Mouse (Mus musculus): ENCODE measurements around the gene Ttf1.

Gene Ttf1

DNA sequence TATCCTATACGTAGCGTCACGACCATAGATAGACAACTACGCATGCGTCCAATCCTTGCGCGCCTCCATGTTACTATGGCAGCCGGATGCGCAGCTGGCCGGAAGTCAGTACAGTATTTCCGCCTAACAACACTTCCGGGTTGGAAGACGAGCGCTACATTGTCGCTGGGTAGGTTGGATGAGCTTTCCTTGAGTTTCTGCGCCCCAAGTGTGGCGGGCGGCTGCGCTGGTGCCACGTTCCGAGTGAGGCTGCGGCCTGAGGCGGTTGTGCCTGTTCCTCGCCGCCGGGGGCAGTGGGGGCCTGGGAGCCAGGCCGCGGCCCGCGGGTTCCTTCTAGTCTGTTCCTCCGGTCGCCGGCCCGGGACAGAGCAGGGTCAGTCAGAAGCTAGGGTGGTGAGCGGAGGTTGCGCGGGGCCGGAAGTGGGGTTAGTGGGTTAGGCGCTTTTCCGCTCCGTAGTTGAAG is at the start of gene Ttf1:
Ttf1 (plus strand) TSS at position 128 of the 463 bp plus-strand sequence.
- peak; percentile 93 for DNase-seq

DNA sequence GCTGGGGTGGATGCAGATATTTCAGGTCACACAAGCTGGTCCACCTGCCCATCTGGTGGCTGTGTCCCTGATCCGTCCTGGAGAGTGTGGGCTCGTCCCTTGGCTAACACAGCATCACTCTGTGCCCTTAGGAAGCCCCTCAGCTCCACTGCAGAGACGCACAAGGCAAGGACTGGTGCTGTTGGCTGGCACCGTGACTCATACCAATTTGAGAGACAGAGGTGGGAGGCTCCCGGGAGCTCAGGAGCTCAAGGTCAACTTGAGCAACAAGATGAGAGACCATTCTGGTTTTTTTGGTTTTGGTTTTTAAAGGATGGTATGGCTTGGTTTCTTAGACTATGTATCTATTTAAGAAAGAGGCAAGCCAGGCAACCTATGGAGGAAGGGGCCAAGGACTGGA is 47.5 kb upstream of the Ttf1 start:
- DNase-seq, result no peak

DNA sequence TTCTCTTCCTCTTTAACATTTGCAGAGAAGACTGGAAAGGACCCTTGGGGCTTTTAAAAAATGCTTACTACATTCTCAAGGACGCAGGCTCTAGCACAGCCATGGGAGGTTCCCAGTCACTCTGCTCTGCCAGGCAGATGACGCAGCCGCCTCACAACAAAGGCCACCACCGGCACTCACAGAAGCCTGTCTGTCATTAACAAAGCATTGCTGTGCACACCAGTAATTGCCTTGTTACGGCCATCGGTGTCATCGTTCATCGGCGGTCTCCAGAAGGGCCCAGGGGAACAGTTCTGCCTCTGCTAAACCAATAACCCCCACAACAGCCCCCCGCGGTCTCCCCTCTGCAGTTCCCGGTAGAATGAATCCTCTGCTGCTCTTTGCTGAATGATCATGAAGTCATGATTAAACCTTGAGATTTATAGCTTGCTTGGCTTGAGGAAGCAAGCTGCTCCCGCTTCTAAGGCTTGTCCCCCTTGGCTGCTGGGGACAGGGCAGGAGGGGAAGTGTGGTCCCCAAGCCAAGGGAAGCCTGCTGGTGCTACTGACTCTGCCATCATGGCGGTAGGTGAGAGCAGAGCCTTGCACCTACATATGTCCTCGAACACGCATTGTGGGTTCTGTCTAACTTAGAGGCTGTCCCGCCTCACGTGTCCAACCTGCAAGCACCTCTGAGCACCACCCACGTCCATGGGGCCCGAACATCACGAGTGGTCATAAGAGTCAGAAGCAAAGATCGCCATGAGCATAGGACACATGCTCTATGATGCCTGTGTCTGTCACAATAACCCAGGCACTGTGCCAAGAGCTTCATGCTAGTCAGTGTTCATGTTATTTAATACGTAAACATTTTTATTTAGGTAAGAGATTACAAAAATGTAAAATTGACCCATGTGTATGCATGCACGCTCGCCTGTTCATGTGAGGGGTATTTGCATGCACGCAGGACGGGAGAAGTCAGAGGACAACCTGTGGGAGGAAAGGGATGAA is 43.2 kb upstream of the Ttf1 start:
- DNase-seq, result no peak

DNA sequence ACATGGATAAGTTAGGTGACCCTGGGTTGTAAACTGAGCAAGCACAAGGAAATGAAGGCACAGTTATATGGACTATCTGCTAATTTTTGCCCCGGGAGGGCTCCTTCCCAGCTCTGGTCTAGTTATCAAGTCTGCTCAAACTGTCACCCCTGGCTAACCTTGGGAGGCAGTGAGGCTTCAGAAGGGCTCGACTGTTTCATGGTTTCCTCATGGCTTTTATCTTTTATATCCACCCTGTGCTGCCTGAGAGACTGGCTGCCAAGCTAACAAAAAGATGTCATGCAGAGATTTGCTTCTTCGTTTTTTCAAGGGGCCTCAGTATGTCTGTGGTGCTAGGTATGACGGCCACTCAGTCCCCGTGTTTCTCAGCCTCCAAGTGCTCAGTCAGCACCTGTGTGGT is 41.4 kb upstream of the Ttf1 start:
- DNase-seq, result no peak

DNA sequence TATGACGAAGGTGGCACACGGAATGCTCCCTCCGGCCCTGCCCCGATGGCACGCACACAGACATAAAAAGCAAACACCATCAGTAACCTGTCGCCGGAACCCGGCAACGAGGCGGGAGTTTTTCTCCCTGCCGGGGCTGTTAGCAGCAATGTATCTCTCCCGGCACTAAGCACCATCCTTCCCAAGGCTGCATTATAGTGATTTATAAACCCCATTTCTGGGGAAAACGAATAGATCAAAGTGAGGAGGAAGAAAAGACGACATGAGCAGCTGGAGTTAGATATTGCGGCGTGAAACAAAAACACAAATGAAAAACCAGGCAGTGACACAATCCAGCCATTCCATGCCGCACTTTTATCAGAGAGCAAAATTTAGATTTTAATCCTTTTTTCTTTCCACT is 39.0 kb upstream of the Ttf1 start:
- DNase-seq, result no peak

DNA sequence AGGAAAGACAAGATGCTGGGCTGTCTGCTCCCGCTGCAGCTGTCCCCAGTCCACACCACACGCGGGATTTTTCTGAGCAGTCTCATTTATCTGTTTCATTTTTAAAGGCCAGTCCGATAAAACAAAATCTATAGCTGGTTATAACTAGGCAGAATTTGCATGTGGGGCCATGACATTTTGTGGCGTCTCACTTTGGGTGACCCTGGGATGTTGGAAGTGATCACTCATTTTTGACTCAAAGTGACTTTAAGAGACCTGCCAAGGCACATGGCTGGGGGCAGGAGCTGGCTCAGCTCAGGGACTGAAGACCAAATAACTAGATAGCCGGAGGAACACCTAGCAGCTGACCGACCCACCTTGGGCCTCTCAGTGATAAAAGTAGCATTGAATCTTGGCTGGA is 37.1 kb upstream of the Ttf1 start:
- no peak for DNase-seq

DNA sequence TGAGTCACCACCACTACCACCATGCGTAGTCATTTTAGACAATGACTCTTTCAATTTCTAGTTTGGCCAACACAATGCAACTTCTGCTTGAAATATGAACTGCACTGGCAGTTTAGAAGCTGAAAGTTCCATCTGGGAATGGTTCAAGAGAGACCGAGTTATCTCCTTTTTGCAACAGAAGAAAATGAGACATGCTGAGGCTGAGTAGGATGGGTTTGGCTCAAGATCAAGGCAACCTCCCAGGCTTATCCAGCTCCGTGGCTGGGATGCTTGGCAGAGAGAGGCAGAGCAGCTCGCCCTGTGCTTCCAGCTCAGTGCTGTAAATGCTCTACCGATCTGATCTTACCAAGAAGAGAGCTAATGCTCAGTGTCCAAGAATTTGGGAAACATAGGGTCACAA is 34.8 kb upstream of the Ttf1 start:
- DNase-seq, result no peak

DNA sequence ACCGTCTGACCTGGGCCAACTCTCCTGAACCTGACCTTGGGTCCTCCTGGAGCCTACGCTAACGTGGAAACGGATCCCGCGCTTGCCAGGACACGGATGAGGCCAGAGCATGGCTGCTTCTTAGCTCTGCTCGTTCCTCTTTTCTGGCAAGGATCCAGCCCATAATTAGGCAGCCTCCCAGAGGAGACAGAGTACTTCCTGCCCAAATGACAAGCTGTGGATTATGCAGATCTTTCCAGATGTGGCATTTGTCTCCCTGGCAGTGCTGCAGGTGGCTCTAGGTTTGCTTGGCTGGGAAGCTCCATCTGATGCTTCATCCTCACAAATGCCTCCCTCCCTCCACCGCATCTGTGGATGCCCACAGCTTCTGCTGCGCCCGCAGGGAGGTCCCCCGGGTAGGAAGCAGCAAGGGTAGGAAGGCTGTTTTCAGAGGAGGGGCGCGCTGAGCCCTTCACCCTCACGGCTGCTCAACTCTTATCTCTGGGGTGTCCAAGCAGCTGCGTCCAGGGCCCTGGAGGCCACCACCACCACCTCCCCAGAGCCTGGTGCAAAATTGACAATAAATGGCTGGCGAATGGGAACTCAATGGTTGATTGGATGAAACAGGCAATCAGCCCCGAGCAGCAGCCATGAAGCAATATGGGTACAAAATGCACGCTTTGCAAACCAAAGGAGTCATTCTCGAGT is 29.9 kb upstream of the Ttf1 start:
- DNase-seq, result no peak

DNA sequence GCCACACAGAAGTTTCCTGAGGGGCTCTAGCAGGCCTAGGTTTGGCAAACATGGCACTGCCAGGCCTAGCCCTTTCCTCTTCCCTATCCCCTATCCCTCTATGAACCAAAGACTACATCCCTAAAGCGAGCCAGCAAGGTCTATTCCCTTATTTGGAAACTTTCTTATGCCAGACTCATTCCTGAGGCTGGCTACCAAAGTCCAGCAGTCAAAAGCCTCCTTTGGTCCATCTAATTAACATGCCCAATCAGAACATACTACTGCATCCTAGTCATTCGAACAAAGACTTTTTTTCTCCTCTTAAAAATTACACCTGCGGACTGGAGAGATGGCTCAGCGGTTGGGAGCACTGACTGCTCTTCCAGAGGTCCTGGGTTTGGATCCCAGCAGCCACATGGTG is 28.1 kb upstream of the Ttf1 start:
- no peak for DNase-seq

DNA sequence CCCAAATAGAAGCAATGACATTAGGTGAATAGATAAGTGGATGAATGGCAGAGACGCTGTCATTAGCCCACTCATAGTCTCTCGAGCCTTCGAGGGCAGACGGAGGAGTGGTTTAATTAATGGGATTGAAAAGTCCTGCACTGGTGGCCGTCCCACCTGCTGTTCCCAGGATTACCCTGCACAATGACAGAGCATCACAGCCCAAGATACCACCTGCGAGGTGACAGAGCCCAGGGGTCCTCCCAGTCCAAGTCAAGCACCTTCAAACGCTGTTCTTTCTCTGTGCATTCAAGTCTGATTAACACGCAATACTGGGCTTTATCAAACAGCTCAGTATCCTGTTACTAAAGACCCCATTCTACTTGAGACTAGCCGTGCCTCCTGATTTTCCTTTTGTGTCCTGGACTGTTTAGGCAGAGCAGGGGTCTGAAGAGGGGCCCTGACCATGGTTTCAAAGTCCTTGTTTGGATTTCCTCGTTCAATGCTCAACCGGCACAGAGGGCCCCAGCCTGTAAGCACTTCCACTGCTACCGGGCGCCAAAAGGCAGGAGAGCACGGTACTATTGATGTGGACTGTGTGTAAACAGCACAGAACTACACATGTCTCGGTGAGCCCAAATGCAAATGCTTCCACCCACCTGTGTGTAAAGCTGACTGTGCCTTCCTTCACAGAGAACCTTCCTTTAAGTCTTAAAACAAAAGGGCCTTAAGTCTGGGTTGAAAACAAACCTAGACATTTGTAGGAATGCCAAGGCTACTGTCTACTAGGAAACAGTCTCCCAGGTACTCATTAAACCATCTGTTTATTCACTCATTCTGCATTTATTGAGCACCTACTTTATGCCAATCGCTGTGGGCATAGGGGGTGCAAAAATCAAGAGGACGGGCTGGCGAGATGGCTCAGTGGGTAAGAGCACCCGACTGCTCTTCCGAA is 25.3 kb upstream of the Ttf1 start:
- no peak for DNase-seq

DNA sequence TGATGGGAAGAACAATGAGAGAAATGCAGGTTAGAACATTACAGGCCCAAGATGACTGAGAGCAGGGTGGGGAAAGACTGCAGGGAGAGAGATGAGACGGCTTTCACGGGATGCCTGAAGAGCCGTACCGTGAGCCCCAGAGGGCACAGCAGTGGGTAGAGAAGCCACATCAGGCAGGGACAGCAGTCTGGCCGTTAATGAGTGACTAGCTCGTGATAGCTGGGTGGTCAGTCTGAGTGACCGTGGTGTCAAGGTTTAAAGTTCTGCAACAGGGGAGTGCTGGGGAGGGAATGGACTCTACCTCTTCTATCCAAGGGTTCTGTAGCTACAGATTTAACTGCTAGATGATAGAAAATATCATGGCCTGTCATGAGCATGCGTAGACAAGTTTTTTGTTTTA is 24.4 kb upstream of the Ttf1 start:
- no peak for DNase-seq

DNA sequence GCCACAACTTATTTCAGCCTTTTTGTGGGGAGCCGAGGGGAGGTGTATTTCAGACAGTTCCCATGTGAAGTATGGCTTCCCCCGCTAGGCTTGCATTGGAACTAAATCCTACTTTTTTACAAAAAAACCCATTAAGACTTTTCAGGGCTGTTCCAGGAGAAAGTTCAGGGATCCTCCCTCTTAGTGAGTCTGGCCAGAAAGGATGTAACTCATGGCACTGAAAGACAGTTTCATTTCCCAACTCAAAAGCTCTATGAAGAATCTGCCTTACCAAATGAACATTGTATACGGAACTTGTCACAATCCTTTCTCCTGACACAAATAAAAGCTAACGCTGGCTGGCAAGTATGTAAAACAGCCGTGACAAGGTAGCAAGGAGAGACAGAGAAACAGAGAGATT is 20.3 kb upstream of the Ttf1 start:
- DNase-seq, result no peak

DNA sequence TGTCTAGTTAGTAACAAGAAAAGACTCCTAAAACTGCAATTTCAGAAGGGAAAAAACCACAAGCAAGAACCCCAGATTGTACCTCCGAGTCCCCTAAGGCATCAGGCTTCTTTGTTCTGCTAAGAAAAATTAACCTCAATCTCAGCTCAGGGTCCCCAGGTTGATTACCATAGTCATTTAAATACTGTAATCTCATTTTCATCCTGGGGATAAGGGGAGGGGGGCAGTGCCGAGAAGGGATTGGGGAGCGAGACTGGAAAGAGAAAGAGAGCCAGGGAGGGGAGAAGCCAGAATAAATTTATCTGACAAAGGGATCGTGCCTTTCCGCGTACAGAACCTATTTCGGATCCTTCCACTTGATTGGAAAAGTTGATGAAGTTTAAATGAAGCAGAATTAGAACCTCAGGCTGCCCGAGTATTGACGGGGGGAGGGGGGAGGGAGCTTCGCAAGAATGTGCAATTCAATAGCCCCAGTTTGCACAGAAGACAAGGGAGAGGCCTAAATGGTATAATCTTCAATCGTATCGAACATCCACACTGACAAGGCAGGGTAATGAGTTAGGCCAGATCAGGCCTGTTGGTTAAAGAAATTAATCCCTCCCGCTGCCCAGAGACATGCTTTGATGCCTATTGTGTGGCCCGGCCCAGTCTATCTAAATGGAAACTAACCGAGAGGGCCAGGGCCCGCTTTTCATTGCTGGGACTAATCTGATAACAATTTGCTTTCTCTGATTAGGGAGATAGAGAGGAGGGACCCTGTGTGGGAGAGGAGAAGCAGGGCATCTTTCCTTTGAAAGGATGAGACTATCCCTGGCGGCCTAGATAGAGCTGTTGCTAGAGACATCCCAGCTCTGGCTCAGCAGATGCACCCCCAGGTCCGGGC is 19.2 kb upstream of the Ttf1 start:
- DNase-seq, result no peak

DNA sequence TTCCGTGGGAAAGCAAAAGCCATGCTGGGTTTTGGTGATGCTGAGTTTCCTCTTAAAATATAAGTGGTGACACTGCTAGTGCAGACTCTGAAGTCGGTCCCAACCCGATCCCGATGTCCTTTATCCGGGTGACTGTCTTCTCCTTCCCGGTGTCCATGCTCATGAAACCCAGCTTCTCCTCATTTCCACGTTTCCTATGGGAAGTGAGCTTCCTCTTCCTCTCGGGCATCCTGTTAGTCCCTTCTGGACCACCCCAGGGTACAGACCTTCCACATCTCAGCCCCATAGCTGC is 18.6 kb upstream of the Ttf1 start:
- no peak for DNase-seq

DNA sequence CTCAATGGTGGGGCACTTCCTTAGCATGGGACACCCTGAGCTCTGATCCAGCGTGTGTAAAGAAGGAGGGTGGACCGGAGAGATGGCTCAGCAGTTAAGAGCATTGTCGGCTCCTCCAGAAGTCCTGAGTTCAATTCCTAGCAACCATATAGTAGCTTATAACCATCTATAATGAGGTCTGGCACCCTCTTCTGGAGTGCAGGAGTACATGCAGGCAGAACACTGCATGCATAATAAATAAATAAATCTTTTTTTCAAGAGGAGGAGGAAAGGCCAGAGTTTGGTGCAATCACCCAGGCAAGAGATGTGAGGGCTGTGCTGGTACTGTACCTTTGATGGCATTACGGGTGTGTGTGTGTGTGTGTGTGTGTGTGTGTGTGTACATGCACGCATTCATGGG is 17.9 kb upstream of the Ttf1 start:
- no peak for DNase-seq

DNA sequence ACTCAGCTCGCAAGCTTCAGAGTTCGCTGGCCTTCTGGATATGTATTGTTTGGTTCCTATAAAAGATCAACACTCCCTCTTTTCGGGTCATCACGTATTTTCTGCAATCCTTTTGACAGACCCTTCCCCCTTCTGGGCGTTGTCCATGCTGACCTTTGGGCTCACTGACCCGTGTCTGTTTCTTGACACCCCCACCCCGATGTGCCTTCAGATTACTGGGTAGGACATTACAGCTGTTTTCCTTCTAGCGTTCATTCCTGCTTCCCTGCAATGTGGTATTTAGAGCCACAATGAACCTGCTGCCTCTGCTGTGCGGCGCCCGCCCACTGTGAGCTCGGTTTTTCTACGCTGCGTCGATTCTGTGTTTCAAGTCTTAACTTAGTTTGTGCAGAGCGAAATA is 13.9 kb upstream of the Ttf1 start:
- no peak for DNase-seq

DNA sequence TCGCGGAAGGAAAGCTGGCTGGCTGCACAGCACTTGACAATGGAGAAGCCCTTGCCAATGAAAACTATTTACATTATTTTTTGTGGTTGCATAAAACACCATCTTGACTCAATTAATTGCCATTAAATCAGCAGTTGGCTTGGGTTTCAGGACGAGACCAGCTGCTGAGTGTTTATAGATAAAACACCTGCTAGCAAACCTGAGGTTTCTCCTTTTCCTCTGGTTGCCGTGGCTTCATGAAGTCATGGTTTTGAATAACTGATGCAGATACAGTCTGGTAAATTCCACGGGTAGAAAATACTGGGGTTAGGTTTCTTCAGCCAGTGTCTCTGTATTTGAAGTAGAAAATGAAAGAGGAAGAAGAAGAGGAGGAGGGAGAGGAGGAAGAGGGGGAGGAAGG is 8.1 kb upstream of the Ttf1 start:
- no peak for DNase-seq

DNA sequence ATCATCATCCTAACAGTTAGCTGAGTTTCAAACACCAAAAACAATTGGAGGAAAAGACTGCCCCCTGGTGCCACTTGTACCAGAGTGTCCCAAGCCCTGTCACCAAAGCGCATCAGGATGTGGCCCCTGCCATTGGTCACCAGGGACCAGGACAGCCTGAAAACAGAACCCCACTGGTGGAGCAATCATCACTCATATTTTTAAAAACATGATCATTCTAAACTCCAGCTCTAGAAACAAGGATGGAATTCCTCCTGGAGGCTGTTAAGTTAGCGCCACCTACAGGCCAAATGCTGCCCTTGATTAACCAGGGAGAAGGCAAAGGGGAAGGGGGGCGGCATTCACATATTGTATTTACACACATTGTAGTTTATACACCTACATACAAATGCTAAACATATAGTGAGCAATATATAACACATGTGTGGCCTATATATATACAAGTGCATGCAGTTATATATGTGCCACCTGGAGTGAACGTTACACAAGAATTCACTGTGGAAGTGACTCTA is 7.1 kb upstream of the Ttf1 start:
- peak; percentile 39 for DNase-seq

DNA sequence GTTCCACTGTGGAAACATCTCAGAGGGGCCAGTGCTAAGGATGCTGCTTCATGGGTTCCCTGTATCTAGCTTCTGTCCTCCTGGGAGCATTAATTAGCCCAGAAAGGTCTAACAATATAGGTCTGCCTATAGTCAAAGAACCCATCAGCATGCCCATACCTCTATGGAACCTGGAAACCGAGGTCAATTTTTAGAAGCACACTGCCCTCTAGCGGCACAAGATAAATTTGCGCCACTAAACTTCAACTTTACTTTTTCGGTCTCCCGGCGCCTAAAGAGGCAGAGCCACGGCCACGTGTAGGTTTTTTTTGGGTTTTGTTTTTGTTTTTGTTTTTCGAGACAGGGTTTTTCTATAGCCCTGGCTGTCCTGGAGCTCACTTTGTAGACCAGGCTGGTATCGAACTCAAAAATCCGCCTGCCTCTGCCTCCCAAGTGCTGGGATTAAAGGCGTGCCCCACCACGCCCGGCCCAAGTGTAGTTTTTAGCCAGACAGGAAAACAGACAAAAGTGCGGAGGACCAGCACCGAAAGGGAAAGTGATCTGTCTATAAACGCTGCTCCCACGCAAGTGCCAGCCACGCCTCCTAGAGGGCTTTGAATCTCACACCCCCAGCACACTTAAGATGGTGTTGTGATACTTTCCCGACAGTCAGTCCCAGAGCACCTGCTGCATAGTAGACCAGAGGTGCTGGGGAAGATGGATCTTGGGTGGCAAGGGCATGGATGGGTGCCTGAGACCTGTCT is 6.1 kb upstream of the Ttf1 start:
- peak; percentile 65 for DNase-seq

DNA sequence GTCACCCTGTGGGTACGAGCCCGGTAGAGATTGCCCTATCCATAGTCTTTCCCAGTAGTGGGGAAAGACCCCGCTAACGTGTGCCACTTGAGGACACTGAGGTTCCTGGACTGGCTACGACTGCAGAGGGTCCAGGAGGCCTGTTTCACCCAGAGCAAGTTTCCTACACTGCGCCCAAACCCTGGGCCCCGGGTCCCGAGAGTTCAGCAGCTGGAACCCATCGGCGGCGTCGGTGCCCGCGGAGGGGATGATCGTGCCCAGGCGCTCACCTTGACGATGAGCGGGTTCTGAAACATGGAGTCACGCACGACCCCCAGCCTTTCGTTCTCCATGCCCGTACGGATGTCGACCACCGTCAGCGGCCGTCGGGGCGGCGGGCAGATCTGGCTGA is 5.5 kb upstream of the Ttf1 start:
- DNase-seq, result no peak

DNA sequence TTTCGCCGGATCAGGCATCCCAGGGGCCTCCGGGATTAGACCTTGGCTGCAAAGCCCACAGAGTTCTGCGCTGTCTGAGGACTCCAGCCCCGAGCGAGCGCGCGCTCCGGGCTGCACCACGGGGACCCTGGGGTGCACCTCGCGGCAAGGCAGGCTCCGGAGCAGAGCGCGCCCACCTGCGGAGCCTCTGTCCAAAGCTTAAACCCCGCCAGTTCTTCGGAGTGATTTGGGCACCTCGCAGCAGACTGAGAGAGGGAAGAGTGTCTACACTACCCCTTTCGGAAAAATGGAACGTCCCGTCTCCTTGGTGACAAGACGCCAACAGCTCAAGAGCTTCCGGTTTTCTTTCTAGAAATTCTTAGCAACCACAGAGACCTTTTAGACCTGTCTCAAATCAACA is 5.1 kb upstream of the Ttf1 start, which contains the start of gene Cfap77:
Cfap77 (minus strand) TSS at position 76 of the 400 bp plus-strand sequence.
- no peak for DNase-seq
